Mouse (Mus musculus): ENCODE data around the gene Rbms1. TPM values are rescaled to one million over a fixed set of nuclear protein-coding genes. Genes with fewer than 3 reads are reported as not detected.

Rbms1 gene
- polyA plus RNA-seq, 1 experiment = 24.4 TPM

Other genes with a start within 250 kb of the Rbms1 start
- 12.4 and 16.0 TPM in 2 replicates for gene Itgb6, start 240.5 kb downstream of the Rbms1 start, polyA plus RNA-seq (2012; rRNA removed)

All from large intestine, adult 2 months (tissue).